Mouse (Mus musculus) brain, embryonic 14.5 days (tissue): ENCODE measurements around the gene Olfr1336.

Experiments
- CTCF ChIP-seq: fragments of 200-500 bp; IDR thresholded peaks from 2 replicates; pipeline ENCODE4 v1.5.1; 2012; ENCODE audit warnings: inconsistent platforms, mild to moderate bottlenecking, moderate library complexity, borderline replicate concordance; ENCODE audit not compliant: insufficient read depth, insufficient read length; ENCODE audit errors: extremely low read depth
- POLR2A ChIP-seq: fragments of 200-500 bp; IDR thresholded peaks from 2 replicates; pipeline ENCODE4 v1.6.1; 2012; ENCODE audit warnings: mild to moderate bottlenecking, inconsistent platforms, borderline replicate concordance; ENCODE audit not compliant: poor library complexity, insufficient read depth, insufficient read length, severe bottlenecking; ENCODE audit errors: extremely low read depth

GRCm38 (mm10) chr7:6508648-6509047 is 52.7 kb downstream of the Olfr1336 start, which contains the start of gene Olfr1348:
- TF ChIP-seq POLR2A, result no peak
- no peak for TF ChIP-seq CTCF
